Mouse (Mus musculus) spleen, adult 2 months (tissue): ENCODE data around the gene Pla2g16.

Experiments
- CTCF ChIP-seq: fragments of 200-500 bp; IDR thresholded peaks from 2 replicates; pipeline ENCODE4 v1.5.1; 2011; ENCODE audit warnings: mild to moderate bottlenecking, inconsistent platforms; ENCODE audit not compliant: insufficient read depth, insufficient read length, insufficient replicate concordance; ENCODE audit errors: extremely low read depth
- POLR2A ChIP-seq: fragments of 200-500 bp; IDR thresholded peaks from 2 replicates; pipeline ENCODE4 v1.6.1; 2011; ENCODE audit warnings: low read depth, low read length, inconsistent platforms

- no peak for TF ChIP-seq CTCF
- no peak for TF ChIP-seq POLR2A
Measured at GRCm38 (mm10) chr19:7569650-7570049, 12.4 kb downstream of the Pla2g16 start.
